Mouse (Mus musculus): Measurements from ENCODE around the gene Brk1.

The Brk1 gene

DNA sequence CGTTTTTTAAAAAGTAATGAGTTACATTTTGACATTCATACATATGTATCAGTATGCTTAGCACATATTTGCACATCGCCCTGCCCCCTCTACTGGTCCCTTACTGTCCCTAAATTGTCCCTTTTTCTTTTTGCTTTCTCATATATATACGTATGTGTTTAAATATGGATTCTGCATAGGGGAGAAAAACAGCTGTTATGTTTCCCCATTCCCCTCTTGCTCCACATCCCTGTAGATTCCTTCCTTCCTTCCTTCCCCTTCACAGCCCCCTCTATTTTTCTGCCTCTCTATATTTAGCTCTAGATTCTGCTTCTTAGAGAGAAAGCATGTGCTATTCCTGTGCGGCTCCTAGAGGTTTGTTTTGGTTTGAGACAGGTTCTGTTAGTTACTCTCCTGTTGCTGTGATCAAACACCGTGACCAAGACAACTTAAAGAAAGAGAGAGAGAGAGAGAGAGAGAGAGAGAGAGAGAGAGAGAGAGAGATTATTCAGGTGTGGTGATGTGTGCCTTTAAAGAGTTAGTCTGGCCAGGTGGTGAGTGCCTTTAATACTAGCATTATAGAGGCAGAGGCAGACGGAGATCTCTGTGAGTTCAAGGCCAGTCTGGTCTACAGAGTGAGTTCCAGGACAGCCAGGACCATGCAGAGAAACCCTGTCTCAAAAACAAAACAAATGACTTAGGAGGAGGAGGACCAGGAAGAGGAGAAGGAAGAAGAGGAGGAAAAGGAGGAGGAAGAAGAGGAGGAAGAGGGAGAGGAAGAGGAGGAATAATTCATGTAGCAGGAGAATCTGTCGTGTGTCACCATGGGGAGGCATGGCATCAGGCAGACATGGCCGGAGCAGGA lies 55.3 kb downstream of the Brk1 start:
- in situ Hi-C loops (cut with MseI, MboI), result no loop called here

- in situ Hi-C loops (cut with MseI, MboI), result no loop called here
Measured at GRCm38 (mm10) chr6:113660492-113661352, 56.1 kb downstream of the Brk1 start.

GRCm38 (mm10) chr6:113661353-113662241 lies 57.0 kb downstream of the Brk1 start:
- in situ Hi-C loops (cut with MseI, MboI), result no loop called here

DNA sequence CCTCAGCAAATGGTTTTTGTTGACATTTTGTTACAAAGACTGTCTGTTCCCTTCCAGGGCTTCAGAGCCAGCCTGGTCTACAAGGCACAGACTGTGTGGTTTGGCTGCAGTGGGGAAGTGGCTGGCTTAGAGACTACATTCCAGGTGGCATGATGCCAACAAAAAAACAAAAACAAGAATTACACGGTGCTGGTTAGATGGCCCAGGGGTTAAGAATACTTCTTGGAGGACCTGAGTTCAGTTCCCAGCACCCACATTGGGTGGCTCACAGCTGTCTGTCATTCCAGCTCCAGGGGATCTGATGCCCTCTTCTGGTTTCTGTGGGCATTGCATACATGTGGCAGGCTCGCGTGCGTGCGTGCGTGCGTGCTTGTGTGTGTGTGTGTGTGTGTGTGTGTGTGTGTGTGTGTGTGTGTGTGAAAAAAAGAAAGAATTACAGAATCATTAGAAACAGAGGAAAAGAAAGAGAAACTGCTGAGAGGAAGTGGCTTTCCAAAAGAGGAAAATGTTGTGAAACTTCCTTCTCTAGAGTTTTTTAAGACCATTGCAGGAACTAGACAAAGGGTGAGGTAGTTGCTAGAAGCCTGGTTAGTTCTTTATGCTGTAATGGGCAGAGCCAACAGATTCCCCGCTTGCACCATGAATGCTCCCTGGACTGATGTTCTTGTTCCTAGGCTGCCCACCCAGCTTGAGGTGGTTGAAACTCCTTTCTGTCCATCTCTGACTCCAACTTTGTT lies 58.6 kb downstream of the Brk1 start:
- in situ Hi-C loops (cut with MseI, MboI), result no loop called here

GRCm38 (mm10) chr6:113664305-113664704 lies 59.7 kb downstream of the Brk1 start:
- in situ Hi-C loops (cut with MseI, MboI), result no loop called here

Data from mouse trophoblast stem cell (cell line).